Mouse (Mus musculus): ENCODE measurements around the gene Ppp2r1b. TPM values are rescaled to one million over a fixed set of nuclear protein-coding genes. Genes with fewer than 3 reads are reported as not detected.

The Ppp2r1b gene
- polyA plus RNA-seq, 1 experiment from 2014 or later = 86.4 TPM

DNA sequence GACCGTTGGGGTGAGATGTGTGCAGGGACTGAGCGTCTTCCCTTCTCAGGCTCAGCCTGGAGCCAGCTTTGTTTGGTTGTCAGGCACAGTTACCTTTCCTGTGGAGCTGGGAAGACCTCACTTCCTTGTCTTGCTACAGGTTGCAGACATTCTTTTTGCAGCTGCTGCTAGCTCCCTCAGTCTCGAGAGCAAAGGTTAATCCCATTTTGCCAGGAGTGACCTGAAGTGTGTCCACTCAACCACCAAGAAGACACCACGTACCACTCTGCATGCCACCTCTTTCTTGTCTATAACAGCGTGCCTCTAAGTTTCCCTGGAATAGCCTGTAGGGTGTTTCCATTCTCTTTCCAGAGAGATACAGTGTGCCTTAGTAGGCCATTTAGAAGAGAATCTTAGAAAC lies 3.7 kb downstream of the Ppp2r1b start:
- Histone ChIP-seq H3K4me3 (replicated peaks; ENCODE audit: low read length) (no peak overlapping the region), H3K27me3 (replicated peaks; ENCODE audit: control insufficient read depth, insufficient read depth, low read length) (no peaks in the 10 kb centered on the region), H3K9ac (replicated peaks; ENCODE audit: low read depth, low read length) (no peak overlapping the region), H3K9me3 (ENCODE audit: control insufficient read depth, low read length) (no peaks in the 10 kb centered on the region), H3K36me3 (ENCODE audit: control insufficient read depth, insufficient read depth) (no peaks in the 10 kb centered on the region), H3K4me1 (replicated peaks; ENCODE audit: control insufficient read depth, insufficient read depth, low read length) (peaks cover 28% of the 10 kb centered on the region), H3K4me2 (ENCODE audit: low read length) (no peak overlapping the region), H3K27ac (ENCODE audit: low read length) (no peak overlapping the region)
- ATAC-seq = no peak
- 63% methylated on average over 5 of the region's 5 CpGs for WGBS

DNA sequence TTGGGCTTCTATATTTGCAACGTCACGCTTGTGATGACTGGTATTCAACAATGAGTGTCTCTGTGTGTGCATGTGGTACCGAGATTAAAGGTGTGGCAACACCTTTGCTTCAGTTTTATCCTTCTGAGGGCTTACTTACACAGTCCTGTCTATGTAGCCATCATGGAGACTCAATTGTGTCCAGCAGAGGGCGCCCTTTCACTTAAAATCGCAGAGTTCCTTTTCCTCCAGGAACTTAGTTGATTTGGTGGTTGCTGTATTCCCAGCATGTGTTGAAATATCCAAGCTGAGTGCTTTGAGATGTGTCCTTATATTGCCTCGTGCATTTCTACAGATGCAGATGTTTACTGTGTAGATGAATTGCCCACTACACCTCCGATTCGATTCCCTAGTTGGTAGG lies 4.1 kb downstream of the Ppp2r1b start:
- ATAC-seq = peak; percentile 85
- Histone ChIP-seq H3K4me2 (ENCODE audit: low read length) (no peak overlapping the region), H3K4me3 (replicated peaks; ENCODE audit: low read length) (no peak overlapping the region), H3K36me3 (ENCODE audit: control insufficient read depth, insufficient read depth) (no peaks in the 10 kb centered on the region), H3K9ac (replicated peaks; ENCODE audit: low read depth, low read length) (no peak overlapping the region), H3K27me3 (replicated peaks; ENCODE audit: control insufficient read depth, insufficient read depth, low read length) (no peaks in the 10 kb centered on the region), H3K4me1 (replicated peaks; ENCODE audit: control insufficient read depth, insufficient read depth, low read length) (peaks cover 28% of the 10 kb centered on the region), H3K27ac (ENCODE audit: low read length) (no peak overlapping the region), H3K9me3 (ENCODE audit: control insufficient read depth, low read length) (no peaks in the 10 kb centered on the region)
- WGBS = 23% methylated on average over 8 of the region's 8 CpGs

DNA sequence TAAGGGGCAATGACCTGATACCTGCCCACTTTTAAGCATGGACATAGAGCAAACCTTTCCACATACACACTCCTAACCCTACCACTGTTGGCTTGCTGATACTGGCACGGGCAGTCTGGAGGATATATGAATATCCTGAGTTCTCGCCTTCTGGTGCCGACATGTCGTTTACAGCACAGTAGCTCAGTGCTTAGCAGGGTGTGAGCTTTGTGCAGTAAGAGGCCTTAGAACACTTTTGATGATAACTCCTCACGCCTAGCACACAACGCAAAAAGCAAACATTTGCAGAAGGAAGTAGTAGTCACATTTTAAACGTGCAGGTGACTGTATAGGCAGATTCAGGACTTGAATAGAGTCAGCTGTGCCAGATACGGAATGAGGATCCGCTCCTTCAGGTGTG lies 4.7 kb downstream of the Ppp2r1b start:
- H3K4me3 ChIP-seq (replicated peaks; ENCODE audit: low read length) = no peak overlapping the region
- ATAC-seq = peak; percentile 43; the same call in 1 of the 2 replicates

GRCm38 (mm10) chr9:50850271-50850670 lies 5.2 kb downstream of the Ppp2r1b start:
- Histone ChIP-seq H3K27me3 (replicated peaks; ENCODE audit: control insufficient read depth, insufficient read depth, low read length) (no peaks in the 10 kb centered on the region), H3K4me2 (ENCODE audit: low read length) (0 out of 2 replicates have a peak overlapping the region, but pooled peaks have one; percentile 0), H3K9ac (replicated peaks; ENCODE audit: low read depth, low read length) (0 out of 2 replicates have a peak overlapping the region, but pooled peaks have one; percentile 5), H3K27ac (ENCODE audit: low read length) (0 out of 2 replicates have a peak overlapping the region, but pooled peaks have one; percentile 16), H3K36me3 (ENCODE audit: control insufficient read depth, insufficient read depth) (no peaks in the 10 kb centered on the region), H3K9me3 (ENCODE audit: control insufficient read depth, low read length) (no peaks in the 10 kb centered on the region), H3K4me3 (replicated peaks; ENCODE audit: low read length) (no peak overlapping the region), H3K4me1 (replicated peaks; ENCODE audit: control insufficient read depth, insufficient read depth, low read length) (peaks cover 28% of the 10 kb centered on the region)
- 18% methylated on average over 11 of the region's 11 CpGs for WGBS
- ATAC-seq = no peak

More for the DNA sequence above, 4.7 kb downstream of the Ppp2r1b start:
- H3K27me3 ChIP-seq (replicated peaks; ENCODE audit: control insufficient read depth, insufficient read depth, low read length) = no peaks in the 10 kb centered on the region
- no peaks in the 10 kb centered on the region for H3K36me3 ChIP-seq (ENCODE audit: control insufficient read depth, insufficient read depth)
- H3K4me2 ChIP-seq (ENCODE audit: low read length) = no peak overlapping the region
- H3K4me1 ChIP-seq (replicated peaks; ENCODE audit: control insufficient read depth, insufficient read depth, low read length) = peaks cover 28% of the 10 kb centered on the region
- H3K9ac ChIP-seq (replicated peaks; ENCODE audit: low read depth, low read length) = no peak overlapping the region
- H3K27ac ChIP-seq (ENCODE audit: low read length) = no peak overlapping the region
- H3K9me3 ChIP-seq (ENCODE audit: control insufficient read depth, low read length) = no peaks in the 10 kb centered on the region
- 63% methylated on average over 9 of the region's 9 CpGs for WGBS

DNA sequence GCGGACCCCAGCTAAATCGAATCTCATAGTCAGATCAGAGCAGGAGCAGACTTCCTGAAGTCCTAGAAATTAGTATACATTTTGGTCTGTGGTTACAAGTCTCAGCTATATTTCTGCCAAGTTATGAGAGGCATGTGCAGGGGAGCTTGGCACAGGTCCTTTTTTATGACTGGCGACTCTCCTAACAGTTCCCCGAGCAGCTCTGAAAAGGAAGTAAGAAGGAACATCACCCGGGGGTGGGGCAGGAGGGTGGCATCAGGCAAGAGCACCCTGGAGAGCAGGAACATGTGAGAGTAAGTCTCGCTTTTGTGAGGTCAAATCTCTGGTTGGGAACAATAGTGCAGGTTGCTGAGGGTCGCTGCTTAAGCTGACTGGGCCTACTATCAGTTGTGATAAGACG lies 5.6 kb downstream of the Ppp2r1b start:
- Histone ChIP-seq H3K9me3 (ENCODE audit: control insufficient read depth, low read length) (no peaks in the 10 kb centered on the region), H3K27me3 (replicated peaks; ENCODE audit: control insufficient read depth, insufficient read depth, low read length) (no peaks in the 10 kb centered on the region), H3K27ac (ENCODE audit: low read length) (peak overlapping the region; percentile 16; the same call in 1 of the 2 replicates), H3K36me3 (ENCODE audit: control insufficient read depth, insufficient read depth) (no peaks in the 10 kb centered on the region), H3K9ac (replicated peaks; ENCODE audit: low read depth, low read length) (0 out of 2 replicates have a peak overlapping the region, but pooled peaks have one; percentile 11), H3K4me2 (ENCODE audit: low read length) (0 out of 2 replicates have a peak overlapping the region, but pooled peaks have one; percentile 0), H3K4me3 (replicated peaks; ENCODE audit: low read length) (no peak overlapping the region), H3K4me1 (replicated peaks; ENCODE audit: control insufficient read depth, insufficient read depth, low read length) (peaks cover 28% of the 10 kb centered on the region)
- no peak for ATAC-seq
- 36% methylated on average over 8 of the region's 8 CpGs for WGBS

DNA sequence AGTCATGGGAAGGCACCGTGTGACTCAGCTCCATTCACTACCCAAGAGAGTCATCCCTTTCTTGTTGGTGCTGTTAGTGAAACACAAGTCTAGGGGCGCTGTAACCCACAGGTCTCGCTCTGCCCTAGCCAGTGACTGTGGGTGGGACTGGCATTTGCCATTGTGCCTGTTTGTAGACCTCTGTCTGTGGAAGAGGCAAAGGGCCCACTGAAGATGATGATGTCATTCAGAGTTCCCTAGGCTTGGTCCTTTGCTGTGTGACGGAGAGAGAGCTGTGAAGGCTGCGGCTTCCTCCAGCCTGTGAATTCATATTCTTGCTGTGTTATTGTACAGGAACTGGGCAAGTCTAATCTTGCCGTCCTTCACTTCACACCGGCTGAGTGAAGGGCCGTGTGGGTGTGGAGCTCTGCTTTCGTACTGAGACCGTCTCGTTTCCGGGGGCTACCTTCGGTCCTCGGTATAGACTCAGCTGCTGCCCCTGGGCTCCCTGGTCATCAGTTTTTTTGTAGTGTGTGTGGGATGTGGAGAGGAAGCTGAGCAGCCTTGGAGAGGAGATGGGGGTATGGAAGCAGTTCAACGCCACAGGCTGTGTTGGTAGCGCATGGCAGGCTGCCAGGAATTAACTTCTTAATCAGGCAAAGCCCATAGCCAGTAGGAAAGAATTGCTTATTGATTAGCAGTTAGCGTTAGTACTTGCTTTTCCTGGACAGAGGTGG lies 7.7 kb downstream of the Ppp2r1b start:
- WGBS = 44% methylated on average over 17 of the region's 17 CpGs
- Histone ChIP-seq H3K27ac (ENCODE audit: low read length) (no peak overlapping the region), H3K9me3 (ENCODE audit: control insufficient read depth, low read length) (no peaks in the 10 kb centered on the region), H3K9ac (replicated peaks; ENCODE audit: low read depth, low read length) (no peak overlapping the region), H3K27me3 (replicated peaks; ENCODE audit: control insufficient read depth, insufficient read depth, low read length) (no peaks in the 10 kb centered on the region), H3K4me2 (ENCODE audit: low read length) (peak overlapping the region; percentile 20), H3K4me3 (replicated peaks; ENCODE audit: low read length) (no peak overlapping the region), H3K4me1 (replicated peaks; ENCODE audit: control insufficient read depth, insufficient read depth, low read length) (peaks cover 35% of the 10 kb centered on the region), H3K36me3 (ENCODE audit: control insufficient read depth, insufficient read depth) (no peaks in the 10 kb centered on the region)
- no peak for ATAC-seq

DNA sequence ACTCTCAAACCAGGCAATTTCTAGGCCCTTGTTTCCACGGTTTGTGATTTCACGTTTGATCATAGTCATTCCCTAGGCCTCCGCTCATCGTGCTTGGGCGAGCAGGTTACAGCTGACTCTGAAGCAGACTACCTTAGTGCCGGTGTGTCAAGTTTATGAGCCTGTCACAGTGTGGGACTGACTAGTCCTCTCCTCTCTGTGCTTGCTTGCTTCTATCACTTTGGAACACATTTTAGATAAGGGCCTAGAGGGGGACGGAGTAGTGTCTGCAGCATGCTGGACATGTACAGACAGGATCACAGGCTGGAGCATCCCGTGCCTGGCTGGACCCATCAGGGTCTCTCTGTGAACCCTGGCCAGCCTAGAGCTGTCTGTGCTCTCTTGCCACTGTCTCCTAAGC lies 9.3 kb downstream of the Ppp2r1b start:
- no peak overlapping the region for H3K27ac ChIP-seq (ENCODE audit: low read length)

GRCm38 (mm10) chr9:50855133-50855766 lies 10.1 kb downstream of the Ppp2r1b start:
- Histone ChIP-seq H3K4me2 (ENCODE audit: low read length) (no peak overlapping the region), H3K4me1 (replicated peaks; ENCODE audit: control insufficient read depth, insufficient read depth, low read length) (peaks cover 29% of the 10 kb centered on the region), H3K4me3 (replicated peaks; ENCODE audit: low read length) (no peak overlapping the region), H3K9me3 (ENCODE audit: control insufficient read depth, low read length) (no peaks in the 10 kb centered on the region), H3K27me3 (replicated peaks; ENCODE audit: control insufficient read depth, insufficient read depth, low read length) (no peaks in the 10 kb centered on the region), H3K9ac (replicated peaks; ENCODE audit: low read depth, low read length) (no peak overlapping the region), H3K27ac (ENCODE audit: low read length) (no peak overlapping the region), H3K36me3 (ENCODE audit: control insufficient read depth, insufficient read depth) (no peaks in the 10 kb centered on the region)
- ATAC-seq = no peak
- 89% methylated on average over 5 of the region's 5 CpGs for WGBS

More for the DNA sequence above, 9.3 kb downstream of the Ppp2r1b start:
- no peak overlapping the region for H3K4me2 ChIP-seq (ENCODE audit: low read length)
- no peak overlapping the region for H3K9ac ChIP-seq (replicated peaks; ENCODE audit: low read depth, low read length)
- peaks cover 37% of the 10 kb centered on the region for H3K4me1 ChIP-seq (replicated peaks; ENCODE audit: control insufficient read depth, insufficient read depth, low read length)
- no peaks in the 10 kb centered on the region for H3K9me3 ChIP-seq (ENCODE audit: control insufficient read depth, low read length)
- ATAC-seq = no peak
- H3K27me3 ChIP-seq (replicated peaks; ENCODE audit: control insufficient read depth, insufficient read depth, low read length) = no peaks in the 10 kb centered on the region
- H3K36me3 ChIP-seq (ENCODE audit: control insufficient read depth, insufficient read depth) = no peaks in the 10 kb centered on the region
- no peak overlapping the region for H3K4me3 ChIP-seq (replicated peaks; ENCODE audit: low read length)
- WGBS = 82% methylated on average over 8 of the region's 8 CpGs

- no peaks in the 10 kb centered on the region for H3K36me3 ChIP-seq (ENCODE audit: control insufficient read depth, insufficient read depth)
- no peak overlapping the region for H3K9ac ChIP-seq (replicated peaks; ENCODE audit: low read depth, low read length)
- peaks cover 29% of the 10 kb centered on the region for H3K4me1 ChIP-seq (replicated peaks; ENCODE audit: control insufficient read depth, insufficient read depth, low read length)
- H3K27me3 ChIP-seq (replicated peaks; ENCODE audit: control insufficient read depth, insufficient read depth, low read length) = no peaks in the 10 kb centered on the region
- peak overlapping the region; percentile 55 for H3K27ac ChIP-seq (ENCODE audit: low read length)
- no peak; the same call in 1 of the 2 replicates for ATAC-seq
- H3K4me2 ChIP-seq (ENCODE audit: low read length) = peak overlapping the region; percentile 52
- WGBS = 59% methylated on average over 5 of the region's 5 CpGs
- no peak overlapping the region for H3K4me3 ChIP-seq (replicated peaks; ENCODE audit: low read length)
- H3K9me3 ChIP-seq (ENCODE audit: control insufficient read depth, low read length) = no peaks in the 10 kb centered on the region
Measured at GRCm38 (mm10) chr9:50855780-50856179, 10.7 kb downstream of the Ppp2r1b start.
